Mouse (Mus musculus): Measurements from ENCODE around the gene Frem1. TPM values are rescaled to one million over a fixed set of nuclear protein-coding genes. Genes with fewer than 3 reads are reported as not detected.

Frem1 gene
- total and polyA plus RNA-seq, 3 experiments = not detected

DNA sequence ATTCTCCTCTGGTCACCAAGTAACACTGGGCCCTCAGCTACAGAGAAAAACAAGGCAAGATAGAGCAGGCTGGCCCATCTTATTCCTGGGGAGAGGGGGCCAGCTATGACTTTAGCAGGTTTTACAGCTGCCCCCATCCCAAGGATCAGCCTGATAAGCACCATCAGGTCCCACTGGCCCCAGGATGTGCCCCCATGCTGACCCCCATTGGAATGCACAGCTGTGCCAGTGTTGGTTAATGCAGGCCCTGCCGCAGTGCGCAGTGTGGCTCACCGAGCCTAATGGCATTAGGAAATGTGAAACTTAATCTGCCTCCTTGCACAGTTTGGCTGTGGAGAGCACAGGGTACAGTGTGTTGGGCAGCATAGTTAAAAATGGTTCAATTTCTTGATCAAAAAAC is 11.4 kb downstream of the Frem1 start:
- H3K4me3 ChIP-seq (replicated peaks in 1 of 3; ENCODE audit: low read depth in 2 of 3, low read length in 2 of 3, poor library complexity in 1 of 3) = no peak overlapping the region
- H3K36me3 ChIP-seq (replicated peaks in 1 of 2; ENCODE audit: control insufficient read depth in 1 of 2, insufficient read depth in 1 of 2, low read length in 1 of 2) = no peaks in the 10 kb centered on the region
- no peaks in the 10 kb centered on the region for H3K79me2 ChIP-seq (replicated peaks; ENCODE audit: control insufficient read depth, extremely low read depth, insufficient read depth, poor library complexity, severe bottlenecking)
- no peaks in the 10 kb centered on the region for H3K27me3 ChIP-seq (replicated peaks)
- H3K27ac ChIP-seq (ENCODE audit: insufficient read depth, low read depth) = no peak overlapping the region
- H3K4me2 ChIP-seq (ENCODE audit: insufficient read depth, low read depth, poor library complexity, severe bottlenecking) = no peak overlapping the region
- TF ChIP-seq TCF12 (IDR thresholded peaks at IDR 0.05; ENCODE audit: low read depth, low read length) = no peak
- no peaks in the 10 kb centered on the region for H3K4me1 ChIP-seq (ENCODE audit: control insufficient read depth in 1 of 2, insufficient read depth in 2 of 2)
- no peak for DNase-seq (ENCODE audit: extremely low read depth)
- dilution Hi-C loops (cut with MboI; ENCODE audit: extremely low pct_ligation_motif_present, extremely low pct_unique_long_range_greater_than_20kb, low sequenced_read_pairs) (no loop called here), in situ Hi-C loops (cut with MboI; ENCODE audit: low pct_ligation_motif_present, low pct_unique_long_range_greater_than_20kb, low sequenced_read_pairs) (no loop called here)
- no peak overlapping the region for H3K9ac ChIP-seq (ENCODE audit: insufficient read depth, low read depth)
- no peaks in the 10 kb centered on the region for H3K9me3 ChIP-seq (replicated peaks; ENCODE audit: low read length)

DNA sequence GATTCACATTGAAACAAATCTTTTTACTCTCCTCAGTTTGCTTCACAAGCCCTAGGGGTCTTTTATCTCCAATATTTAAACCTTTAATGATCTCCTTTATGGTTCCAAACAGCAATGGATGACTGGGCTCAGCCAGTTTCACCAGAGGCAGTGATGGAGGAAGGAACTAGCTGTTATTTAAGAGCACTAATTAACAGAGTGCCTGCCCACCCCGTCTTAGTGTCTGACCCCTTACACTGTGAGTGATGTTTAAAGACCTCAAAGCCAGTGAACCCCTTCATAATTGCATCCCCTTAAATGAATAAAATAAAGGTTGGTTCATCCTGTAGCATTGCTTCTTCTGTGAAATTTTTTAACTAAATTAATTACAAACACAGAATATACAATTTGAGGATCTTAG is 19.4 kb downstream of the Frem1 start:
- in situ Hi-C loops (cut with MboI; ENCODE audit: low pct_ligation_motif_present, low pct_unique_long_range_greater_than_20kb, low sequenced_read_pairs) = no loop called here
- no peak for TF ChIP-seq USF2 (conservative IDR thresholded peaks at IDR 0.05; ENCODE audit: low read depth, low read length)
- TF ChIP-seq JUN (IDR thresholded peaks at IDR 0.05; ENCODE audit: insufficient read depth, low read depth, low read length) = no peak
- no peak for TF ChIP-seq USF1 (IDR thresholded peaks at IDR 0.05; ENCODE audit: low read depth, low read length)
- no peak for TF ChIP-seq ZC3H11A (IDR thresholded peaks at IDR 0.05; ENCODE audit: low read depth, low read length)
- TF ChIP-seq E2F4 (IDR thresholded peaks at IDR 0.05; ENCODE audit: insufficient replicate concordance, low read depth, low read length) = no peak
- TF ChIP-seq ZNF384 (IDR thresholded peaks at IDR 0.05; ENCODE audit: low read depth, low read length) = no peak
- TF ChIP-seq POLR2A (IDR thresholded peaks at IDR 0.05; ENCODE audit: low read depth, low read length) = no peak
- no peak for TF ChIP-seq MEF2A (IDR thresholded peaks at IDR 0.05; ENCODE audit: borderline replicate concordance, low read depth, low read length)
- no peak for TF ChIP-seq ZKSCAN1 (IDR thresholded peaks at IDR 0.05; ENCODE audit: borderline replicate concordance, low read depth, low read length)
- no peak for TF ChIP-seq MXI1 (IDR thresholded peaks at IDR 0.05; ENCODE audit: low read depth, low read length)
- TF ChIP-seq SIN3A (IDR thresholded peaks at IDR 0.05; ENCODE audit: low read length) = no peak
- TF ChIP-seq CHD2 (IDR thresholded peaks at IDR 0.05; ENCODE audit: low read length) = no peak
- TF ChIP-seq MAZ (IDR thresholded peaks at IDR 0.05; ENCODE audit: low read depth, low read length) = no peak
- TF ChIP-seq MAFK (IDR thresholded peaks at IDR 0.05; ENCODE audit: insufficient replicate concordance, low read length) = no peak
- no peak for TF ChIP-seq JUND (conservative IDR thresholded peaks at IDR 0.05; ENCODE audit: low read depth, low read length)
- no peak for TF ChIP-seq MAX (IDR thresholded peaks at IDR 0.05; ENCODE audit: low read length)
- no peak for TF ChIP-seq KAT2A (IDR thresholded peaks at IDR 0.05; ENCODE audit: insufficient replicate concordance, low read length)
- TF ChIP-seq RCOR1 (conservative IDR thresholded peaks at IDR 0.05; ENCODE audit: low read depth, low read length) = no peak
- no peak for TF ChIP-seq HCFC1 (IDR thresholded peaks at IDR 0.05; ENCODE audit: low read depth, low read length)
- no peak overlapping the region for H3K27ac ChIP-seq (ENCODE audit: insufficient read depth, low read depth)
- H3K36me3 ChIP-seq (replicated peaks in 1 of 2; ENCODE audit: control insufficient read depth in 1 of 2, insufficient read depth in 1 of 2, low read length in 1 of 2) = no peaks in the 10 kb centered on the region
- H3K4me1 ChIP-seq (ENCODE audit: control insufficient read depth in 1 of 2, insufficient read depth in 2 of 2) = peaks cover 0 to 3% of the 10 kb centered on the region in 2 experiments; a peak in 1 of 4 replicates
- no peak for DNase-seq (ENCODE audit: extremely low read depth)
- H3K4me2 ChIP-seq (ENCODE audit: insufficient read depth, low read depth, poor library complexity, severe bottlenecking) = no peak overlapping the region
- no peaks in the 10 kb centered on the region for H3K27me3 ChIP-seq (replicated peaks)
- no peak overlapping the region for H3K4me3 ChIP-seq (replicated peaks in 1 of 3; ENCODE audit: low read depth in 2 of 3, low read length in 2 of 3, poor library complexity in 1 of 3)
- H3K79me2 ChIP-seq (replicated peaks; ENCODE audit: control insufficient read depth, extremely low read depth, insufficient read depth, poor library complexity, severe bottlenecking) = no peaks in the 10 kb centered on the region
- no peaks in the 10 kb centered on the region for H3K9me3 ChIP-seq (replicated peaks; ENCODE audit: low read length)
- dilution Hi-C loops (cut with MboI; ENCODE audit: extremely low pct_ligation_motif_present, extremely low pct_unique_long_range_greater_than_20kb, low sequenced_read_pairs) = no loop called here
- H3K9ac ChIP-seq (ENCODE audit: insufficient read depth, low read depth) = no peak overlapping the region

Data from CH12.LX (cell line).